Mouse (Mus musculus): ENCODE measurements around the gene Rpl31. TPM values are rescaled to one million over a fixed set of nuclear protein-coding genes. Genes with fewer than 3 reads are reported as not detected.

The Rpl31 gene
- 479 and 554 TPM in 2 replicates for polyA plus RNA-seq (2015; fragmentation: Nextera tagmentation; extraction: Ambion mirVana)

DNA sequence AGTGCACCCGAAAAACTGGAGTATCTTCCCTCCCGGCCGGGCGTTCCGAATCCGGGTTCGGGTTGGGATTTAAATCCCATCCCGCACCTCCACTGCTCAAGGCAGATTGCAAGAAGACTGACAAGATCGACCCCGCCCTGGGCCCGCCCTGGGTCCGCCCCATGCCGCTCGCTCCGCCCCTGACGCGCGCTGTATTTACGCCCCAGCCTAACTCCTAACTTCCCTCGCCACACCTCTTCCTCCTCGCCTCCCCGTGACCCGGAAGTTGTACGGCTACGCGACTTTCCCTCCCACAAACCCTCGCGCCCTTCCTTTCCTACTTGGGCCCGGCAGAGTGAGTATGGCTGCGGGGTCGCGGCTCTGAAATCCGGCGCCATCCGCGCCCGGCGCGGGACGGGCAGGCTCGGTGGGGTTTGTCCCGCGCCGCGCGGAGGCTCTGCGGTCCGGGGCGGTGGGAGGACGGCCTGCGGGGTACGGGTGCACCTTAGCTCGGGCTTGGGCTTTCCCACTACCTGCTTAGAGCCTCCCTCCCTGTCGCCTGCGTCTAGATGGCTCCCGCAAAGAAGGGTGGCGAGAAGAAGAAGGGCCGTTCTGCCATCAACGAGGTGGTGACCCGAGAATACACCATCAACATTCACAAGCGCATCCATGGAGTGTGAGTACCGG, at the start of gene Rpl31:
Rpl31 (plus strand) TSS at position 242 of the 666 bp plus-strand sequence.
- Histone ChIP-seq H3K4me1 (replicated peaks; ENCODE audit: control insufficient read depth, insufficient read depth) (peaks cover 6% of the 10 kb centered on the region; the same call in 1 of the 2 replicates), H3K9me3 (ENCODE audit: control insufficient read depth, low read length) (no peaks in the 10 kb centered on the region), H3K36me3 (ENCODE audit: control insufficient read depth, insufficient read depth, low read length) (peaks cover 11% of the 10 kb centered on the region), H3K27me3 (ENCODE audit: control insufficient read depth, insufficient read depth, low read length) (no peaks in the 10 kb centered on the region), H3K9ac (ENCODE audit: low read length) (peak within 1 kb of the TSS; percentile 83), H3K4me2 (replicated peaks; ENCODE audit: low read depth) (peak within 1 kb of the TSS; percentile 72), H3K4me3 (ENCODE audit: low read depth, low read length) (peak within 1 kb of the TSS; percentile 91), H3K27ac (replicated peaks) (peak within 1 kb of the TSS; percentile 92)
- peak; percentile 99 for ATAC-seq (ENCODE audit: low FRiP score, low TSS enrichment)
- TF ChIP-seq EP300 (optimal IDR thresholded peaks at IDR 0.05) (no peak), CTCF (IDR thresholded peaks at IDR 0.05; ENCODE audit: low read depth) (no peak)
- peak; percentile 99 for DNase-seq (ENCODE audit: low spot score)
- under 1% methylated on average over 56 of the region's 62 CpGs for WGBS

DNA sequence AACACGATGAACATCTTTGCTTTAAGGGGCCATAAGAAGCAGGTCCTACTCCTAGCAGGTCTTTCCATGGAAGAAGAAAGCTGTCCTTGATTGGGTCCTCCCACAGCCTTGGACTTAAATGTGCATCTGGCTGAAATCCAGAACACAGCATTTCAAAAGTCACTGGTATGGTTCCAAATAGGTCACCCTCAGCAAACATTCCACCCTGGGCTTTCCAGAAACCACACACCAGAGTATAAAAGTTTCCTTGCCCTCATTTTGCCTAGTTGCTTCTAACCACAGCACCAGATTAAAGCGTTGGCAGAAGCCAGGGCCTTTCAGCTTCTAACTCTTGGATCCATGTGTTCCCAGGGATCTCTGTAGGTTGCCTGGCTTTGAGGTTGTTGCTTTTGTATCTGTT, 49.7 kb upstream of the Rpl31 start:
- ATAC-seq (ENCODE audit: low FRiP score, low TSS enrichment), result peak; percentile 49; the same call in 1 of the 2 replicates
- Histone ChIP-seq H3K36me3 (ENCODE audit: control insufficient read depth, insufficient read depth, low read length) (no peaks in the 10 kb centered on the region), H3K9me3 (ENCODE audit: control insufficient read depth, low read length) (no peaks in the 10 kb centered on the region), H3K27me3 (ENCODE audit: control insufficient read depth, insufficient read depth, low read length) (no peaks in the 10 kb centered on the region), H3K4me3 (ENCODE audit: low read depth, low read length) (no peak overlapping the region), H3K4me1 (replicated peaks; ENCODE audit: control insufficient read depth, insufficient read depth) (peaks cover 2% of the 10 kb centered on the region; the same call in 1 of the 2 replicates), H3K27ac (replicated peaks) (peak overlapping the region; percentile 31; the same call in 1 of the 2 replicates), H3K9ac (ENCODE audit: low read length) (no peak overlapping the region), H3K4me2 (replicated peaks; ENCODE audit: low read depth) (no peak overlapping the region)
- 54% methylated on average over 2 of the region's 2 CpGs for WGBS
- DNase-seq (ENCODE audit: low spot score), result peak; percentile 34
- TF ChIP-seq CTCF (IDR thresholded peaks at IDR 0.05; ENCODE audit: low read depth), result no peak
- TF ChIP-seq EP300 (optimal IDR thresholded peaks at IDR 0.05), result no peak

GRCm38 (mm10) chr1:39318870-39319269, 48.8 kb upstream of the Rpl31 start:
- Histone ChIP-seq H3K4me1 (replicated peaks; ENCODE audit: control insufficient read depth, insufficient read depth) (peaks cover 2% of the 10 kb centered on the region; the same call in 1 of the 2 replicates), H3K36me3 (ENCODE audit: control insufficient read depth, insufficient read depth, low read length) (no peaks in the 10 kb centered on the region), H3K9me3 (ENCODE audit: control insufficient read depth, low read length) (no peaks in the 10 kb centered on the region), H3K27me3 (ENCODE audit: control insufficient read depth, insufficient read depth, low read length) (no peaks in the 10 kb centered on the region), H3K4me2 (replicated peaks; ENCODE audit: low read depth) (no peak overlapping the region), H3K27ac (replicated peaks) (no peak overlapping the region), H3K4me3 (ENCODE audit: low read depth, low read length) (no peak overlapping the region), H3K9ac (ENCODE audit: low read length) (no peak overlapping the region)
- DNase-seq (ENCODE audit: low spot score) (no peak), ATAC-seq (ENCODE audit: low FRiP score, low TSS enrichment) (no peak)
- TF ChIP-seq CTCF (IDR thresholded peaks at IDR 0.05; ENCODE audit: low read depth), result no peak
- no peak for TF ChIP-seq EP300 (optimal IDR thresholded peaks at IDR 0.05)
- 71% methylated on average over 7 of the region's 7 CpGs for WGBS

DNA sequence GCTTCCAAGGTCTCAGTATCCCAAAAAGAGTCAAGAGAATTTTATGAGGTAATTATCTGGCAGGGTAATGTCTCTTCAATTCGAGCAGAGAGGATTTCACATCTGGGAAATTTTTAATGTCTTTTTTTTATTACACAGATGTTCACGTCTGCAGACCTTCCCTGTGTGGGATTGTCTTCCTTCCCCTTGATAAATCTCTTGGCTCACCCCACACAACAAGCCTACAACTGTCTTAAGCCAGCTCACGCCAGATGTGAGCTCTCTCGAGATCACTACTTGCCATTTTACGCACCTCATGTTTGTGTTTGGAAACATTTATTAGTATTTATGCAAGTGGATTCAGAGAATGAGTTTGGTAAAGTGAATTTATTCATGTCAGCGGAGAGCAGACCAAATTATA, 45.7 kb upstream of the Rpl31 start:
- no peaks in the 10 kb centered on the region for H3K9me3 ChIP-seq (ENCODE audit: control insufficient read depth, low read length)
- no peak overlapping the region for H3K4me3 ChIP-seq (ENCODE audit: low read depth, low read length)
- H3K4me1 ChIP-seq (replicated peaks; ENCODE audit: control insufficient read depth, insufficient read depth), result peaks cover 2% of the 10 kb centered on the region; the same call in 1 of the 2 replicates
- H3K36me3 ChIP-seq (ENCODE audit: control insufficient read depth, insufficient read depth, low read length), result no peaks in the 10 kb centered on the region
- H3K9ac ChIP-seq (ENCODE audit: low read length), result no peak overlapping the region
- no peak for DNase-seq (ENCODE audit: low spot score)
- no peak for ATAC-seq (ENCODE audit: low FRiP score, low TSS enrichment)
- H3K27ac ChIP-seq (replicated peaks), result no peak overlapping the region
- H3K27me3 ChIP-seq (ENCODE audit: control insufficient read depth, insufficient read depth, low read length), result no peaks in the 10 kb centered on the region
- TF ChIP-seq EP300 (optimal IDR thresholded peaks at IDR 0.05) (no peak), CTCF (IDR thresholded peaks at IDR 0.05; ENCODE audit: low read depth) (no peak)
- WGBS, result 52% methylated on average over 6 of the region's 6 CpGs
- H3K4me2 ChIP-seq (replicated peaks; ENCODE audit: low read depth), result no peak overlapping the region

GRCm38 (mm10) chr1:39325228-39325627, 42.4 kb upstream of the Rpl31 start:
- ATAC-seq (ENCODE audit: low FRiP score, low TSS enrichment) (no peak), DNase-seq (ENCODE audit: low spot score) (no peak)
- no peak overlapping the region for H3K9ac ChIP-seq (ENCODE audit: low read length)
- H3K36me3 ChIP-seq (ENCODE audit: control insufficient read depth, insufficient read depth, low read length), result no peaks in the 10 kb centered on the region
- H3K27me3 ChIP-seq (ENCODE audit: control insufficient read depth, insufficient read depth, low read length), result no peaks in the 10 kb centered on the region
- TF ChIP-seq CTCF (IDR thresholded peaks at IDR 0.05; ENCODE audit: low read depth), result no peak
- no peak for TF ChIP-seq EP300 (optimal IDR thresholded peaks at IDR 0.05)
- 77% methylated on average over 6 of the region's 6 CpGs for WGBS
- no peak overlapping the region for H3K27ac ChIP-seq (replicated peaks)
- H3K4me3 ChIP-seq (ENCODE audit: low read depth, low read length), result no peak overlapping the region
- no peak overlapping the region for H3K4me2 ChIP-seq (replicated peaks; ENCODE audit: low read depth)
- no peaks in the 10 kb centered on the region for H3K9me3 ChIP-seq (ENCODE audit: control insufficient read depth, low read length)
- H3K4me1 ChIP-seq (replicated peaks; ENCODE audit: control insufficient read depth, insufficient read depth), result no peaks in the 10 kb centered on the region

DNA sequence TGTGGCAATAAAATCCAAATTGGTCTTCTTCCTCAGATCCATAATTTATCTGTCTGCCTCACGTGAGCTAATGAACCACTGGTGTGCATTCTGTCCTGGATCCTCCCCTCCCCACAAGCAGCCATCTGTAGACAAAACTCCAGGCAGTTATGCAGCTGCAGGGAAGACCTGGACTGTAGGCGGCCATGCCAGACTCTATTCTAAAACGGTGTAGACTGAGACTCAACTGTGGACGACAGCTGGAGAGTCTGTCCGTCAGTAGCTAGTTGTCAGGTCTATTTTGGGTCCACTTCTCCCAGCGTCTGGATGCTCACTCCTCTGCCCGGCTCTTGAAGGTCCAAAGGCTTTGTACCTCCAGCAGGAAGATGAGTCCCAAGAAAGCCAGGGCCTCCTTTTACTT, 40.1 kb upstream of the Rpl31 start:
- no peaks in the 10 kb centered on the region for H3K27me3 ChIP-seq (ENCODE audit: control insufficient read depth, insufficient read depth, low read length)
- no peak overlapping the region for H3K4me3 ChIP-seq (ENCODE audit: low read depth, low read length)
- H3K36me3 ChIP-seq (ENCODE audit: control insufficient read depth, insufficient read depth, low read length), result no peaks in the 10 kb centered on the region
- no peak overlapping the region for H3K27ac ChIP-seq (replicated peaks)
- H3K4me2 ChIP-seq (replicated peaks; ENCODE audit: low read depth), result no peak overlapping the region
- no peak for ATAC-seq (ENCODE audit: low FRiP score, low TSS enrichment)
- 74% methylated on average over 7 of the region's 7 CpGs for WGBS
- no peak for DNase-seq (ENCODE audit: low spot score)
- H3K4me1 ChIP-seq (replicated peaks; ENCODE audit: control insufficient read depth, insufficient read depth), result no peaks in the 10 kb centered on the region
- TF ChIP-seq CTCF (IDR thresholded peaks at IDR 0.05; ENCODE audit: low read depth) (no peak), EP300 (optimal IDR thresholded peaks at IDR 0.05) (no peak)
- no peaks in the 10 kb centered on the region for H3K9me3 ChIP-seq (ENCODE audit: control insufficient read depth, low read length)
- H3K9ac ChIP-seq (ENCODE audit: low read length), result no peak overlapping the region
